ENCODE assay signal across 29 mouse cellular contexts in the genomic region with DNA sequence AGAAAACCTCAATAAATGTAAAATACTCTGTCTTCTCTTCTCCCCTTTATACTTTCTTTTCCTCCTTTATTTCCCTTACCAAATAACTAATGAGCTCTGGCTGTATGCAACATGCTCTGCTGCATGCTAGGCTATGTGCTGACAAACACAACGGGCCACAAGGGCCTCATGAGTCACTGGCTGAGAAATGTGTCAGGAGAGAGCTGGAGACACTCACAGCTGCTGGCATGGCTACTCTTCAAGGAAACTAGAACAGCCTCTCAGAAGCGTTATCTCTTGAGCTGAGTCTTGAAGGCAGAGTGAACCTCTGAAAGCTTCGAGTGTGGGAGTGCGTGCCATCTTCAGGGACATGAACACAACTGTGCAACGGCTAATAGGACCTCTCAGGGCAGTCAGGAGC.
DNase-seq lines count a peak whose midpoint lies in the region; ATAC-seq lines count a peak whose summit lies in the region.
"Had no signal": no experiment of that assay in that cellular context is flagged by ENCODE, and none has a peak within 500 bp of the region (broad histone marks: within the 10 kb centered on the region; RNA-seq: fewer than 3 reads in every experiment).

No protein-coding gene starts in this region.

- no peaks in the 10 kb centered on the region for H3K9me3 ChIP-seq in heart, embryonic 10.5 days
- no peaks in the 10 kb centered on the region for H3K9me3 ChIP-seq in forebrain, embryonic 15.5 days
- H3K9me3 ChIP-seq: embryonic facial prominence, embryonic 10.5 days; hindbrain, embryonic 10.5 days; intestine, embryonic 15.5 days; megakaryocyte, embryonic 14.5 days; neural tube, embryonic 12.5 days had no signal

- intact Hi-C loops in heart, postnatal 14 days (cut with DNase I), result no loop called here
- intact Hi-C loops in gastrocnemius, postnatal 36 days (cut with DNase I), result no loop called here
- intact Hi-C loops in left cerebral cortex, postnatal 10 days (cut with DNase I), result no loop called here

- H3K4me2 ChIP-seq in forebrain, embryonic 15.5 days (replicated peaks), result no peak overlapping the region
- H3K4me2 ChIP-seq: heart, embryonic 11.5 days; intestine, embryonic 15.5 days; neural tube, embryonic 12.5 days had no signal

- H3K27me3 ChIP-seq in heart, embryonic 10.5 days (ENCODE audit: insufficient read depth, poor library complexity, severe bottlenecking), result no peaks in the 10 kb centered on the region
- no peaks in the 10 kb centered on the region for H3K27me3 ChIP-seq in forebrain, embryonic 15.5 days
- H3K27me3 ChIP-seq: CH12.LX; intestine, embryonic 15.5 days; megakaryocyte, embryonic 14.5 days; neural tube, embryonic 12.5 days had no signal

- WGBS in heart, embryonic 10.5 days, result 36% methylated on average over 5 of the region's 5 CpGs
- WGBS in forebrain, embryonic 15.5 days, result 83% methylated on average over 5 of the region's 5 CpGs

- no peak overlapping the region for H3K4me3 ChIP-seq in heart, embryonic 10.5 days
- no peak overlapping the region for H3K4me3 ChIP-seq in forebrain, embryonic 15.5 days
- H3K4me3 ChIP-seq: embryonic facial prominence, embryonic 10.5 days; hindbrain, embryonic 10.5 days; intestine, embryonic 15.5 days; left cerebral cortex, adult 2 months; megakaryocyte, embryonic 14.5 days; neural tube, embryonic 12.5 days had no signal

- H3K9ac ChIP-seq in forebrain, embryonic 15.5 days (replicated peaks), result no peak overlapping the region
- H3K9ac ChIP-seq: intestine, embryonic 15.5 days; liver, postnatal 0 days; neural tube, embryonic 12.5 days had no signal

- no peak for DNase-seq in heart, embryonic 10.5 days (ENCODE audit: low spot score)
- no peak for DNase-seq in heart, postnatal 14 days
- DNase-seq in 3134 (ENCODE audit: extremely low read depth, insufficient read length, low spot score) (peak; percentile 9), adipocyte (ENCODE audit: low spot score) (peak; percentile 14)
- DNase-seq in adrenal gland, postnatal 36 days, result peak; percentile 48 to 59
- DNase-seq in gastrocnemius, postnatal 36 days, result no peak
- DNase-seq in left cerebral cortex, postnatal 10 days (ENCODE audit: extremely low spot score in 1 of 2, low spot score in 2 of 2), result no peak
- DNase-seq: B cell, adult 2 months; cerebellum, adult 9-11 months; kidney, adult 8-10 months; kidney, postnatal 4 days; layer of hippocampus, adult 9-11 months; liver, postnatal 0 days; lung, postnatal 14 days; midbrain, embryonic 14.5 days; thymus, adult 18-20 months; thymus, postnatal 36 days had no signal

- peaks cover 4% of the 10 kb centered on the region for H3K4me1 ChIP-seq in heart, embryonic 10.5 days
- no peaks in the 10 kb centered on the region for H3K4me1 ChIP-seq in forebrain, embryonic 15.5 days
- H3K4me1 ChIP-seq: embryonic facial prominence, embryonic 10.5 days; hindbrain, embryonic 10.5 days; intestine, embryonic 15.5 days; megakaryocyte, embryonic 14.5 days; neural tube, embryonic 12.5 days had no signal

- no peak for ATAC-seq in forebrain, embryonic 15.5 days (replicated peaks)
- ATAC-seq: activated CD4-positive, CD25-positive, alpha-beta regulatory T cell, adult 4 months; hindbrain, embryonic 16.5 days; intestine, embryonic 15.5 days; liver, postnatal 0 days had no signal

- H3K27ac ChIP-seq in heart, embryonic 10.5 days, result 0 out of 2 replicates have a peak overlapping the region, but pooled peaks have one; percentile 11
- no peak overlapping the region for H3K27ac ChIP-seq in forebrain, embryonic 15.5 days (replicated peaks)
- H3K27ac ChIP-seq: embryonic facial prominence, embryonic 10.5 days; hindbrain, embryonic 10.5 days; intestine, embryonic 15.5 days; left cerebral cortex, adult 2 months; neural tube, embryonic 12.5 days had no signal

- no peaks in the 10 kb centered on the region for H3K36me3 ChIP-seq in heart, embryonic 10.5 days
- no peaks in the 10 kb centered on the region for H3K36me3 ChIP-seq in forebrain, embryonic 15.5 days
- H3K36me3 ChIP-seq: embryonic facial prominence, embryonic 10.5 days; G1E; hindbrain, embryonic 10.5 days; intestine, embryonic 15.5 days; neural tube, embryonic 12.5 days had no signal

Comparison
In these comparisons a context has a peak if more than half of its experiments do, and no peak if none do; other contexts are left out.
1. DNase-seq: peak in 3134 (single experiment), adipocyte (single experiment) and adrenal gland, postnatal 36 days (2 of 2); none in heart, embryonic 10.5 days (single experiment), heart, postnatal 14 days (0 of 2), gastrocnemius, postnatal 36 days (0 of 2) and left cerebral cortex, postnatal 10 days (0 of 2).